Mouse (Mus musculus) T-helper 1 cell (primary cell): ENCODE measurements around the gene Cep68.

Experiments used
- in situ Hi-C: fragments of 300-600 bp; cut with MboI, MseI; formaldehyde crosslinking; loops from one replicate; pipeline ENCODE4 v1.15.1; 2025; ENCODE audit warnings: high pct_unique_total_duplicates

Cep68 gene

DNA sequence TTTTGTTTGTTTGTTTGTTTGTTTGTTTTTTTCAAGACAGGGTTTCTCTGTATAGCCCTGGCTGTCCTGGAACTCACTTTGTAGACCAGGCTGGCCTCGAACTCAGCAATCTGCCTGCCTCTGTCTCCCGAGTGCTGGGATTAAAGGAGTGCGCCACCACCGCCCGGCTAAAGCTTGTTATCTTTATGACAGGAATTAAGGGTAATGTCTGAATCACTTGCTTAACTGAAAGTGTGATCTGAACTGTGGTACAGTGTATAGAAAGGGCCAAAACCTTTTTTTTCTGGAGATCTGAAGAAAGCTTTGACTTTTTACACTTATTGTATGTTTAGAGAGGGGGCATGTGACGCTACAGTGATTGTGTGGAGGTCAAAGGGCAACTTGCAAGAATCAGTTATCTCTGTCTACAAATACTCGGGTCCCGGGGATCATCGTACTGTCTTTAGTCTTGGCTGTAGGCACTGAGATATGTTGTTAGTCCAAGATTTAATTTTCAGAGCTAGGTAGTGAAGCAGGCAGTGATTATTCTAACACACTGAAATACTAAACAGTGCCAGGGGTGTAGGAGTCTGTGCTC lies 44.3 kb downstream of the Cep68 start:
- in situ Hi-C loops: loop anchor here (10.0 kb wide), 1 partner anchor 1190 kb away; the partner anchor contains the start of gene Meis1

DNA sequence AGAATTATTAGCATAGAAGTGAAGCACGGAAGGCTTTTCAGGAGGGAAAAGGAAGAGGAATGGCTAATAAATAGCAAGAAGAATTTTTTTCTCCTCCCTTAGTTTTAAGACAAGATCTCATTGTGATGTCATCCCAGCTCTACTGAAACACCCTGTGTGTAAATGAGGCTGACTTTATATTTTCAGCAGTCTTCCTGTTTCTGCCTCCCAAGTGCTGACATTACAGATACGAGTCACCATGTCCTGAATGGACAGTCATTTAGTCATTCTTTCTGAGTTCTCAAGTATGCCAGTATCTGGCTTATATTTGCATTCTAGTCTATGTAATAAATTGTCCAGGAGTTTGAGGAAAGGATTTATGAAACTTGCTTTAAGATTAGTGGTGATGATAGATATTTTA lies 44.9 kb downstream of the Cep68 start:
- in situ Hi-C loops: loop anchor here (10.0 kb wide), 1 partner anchor 1190 kb away; the partner anchor contains the start of gene Meis1

DNA sequence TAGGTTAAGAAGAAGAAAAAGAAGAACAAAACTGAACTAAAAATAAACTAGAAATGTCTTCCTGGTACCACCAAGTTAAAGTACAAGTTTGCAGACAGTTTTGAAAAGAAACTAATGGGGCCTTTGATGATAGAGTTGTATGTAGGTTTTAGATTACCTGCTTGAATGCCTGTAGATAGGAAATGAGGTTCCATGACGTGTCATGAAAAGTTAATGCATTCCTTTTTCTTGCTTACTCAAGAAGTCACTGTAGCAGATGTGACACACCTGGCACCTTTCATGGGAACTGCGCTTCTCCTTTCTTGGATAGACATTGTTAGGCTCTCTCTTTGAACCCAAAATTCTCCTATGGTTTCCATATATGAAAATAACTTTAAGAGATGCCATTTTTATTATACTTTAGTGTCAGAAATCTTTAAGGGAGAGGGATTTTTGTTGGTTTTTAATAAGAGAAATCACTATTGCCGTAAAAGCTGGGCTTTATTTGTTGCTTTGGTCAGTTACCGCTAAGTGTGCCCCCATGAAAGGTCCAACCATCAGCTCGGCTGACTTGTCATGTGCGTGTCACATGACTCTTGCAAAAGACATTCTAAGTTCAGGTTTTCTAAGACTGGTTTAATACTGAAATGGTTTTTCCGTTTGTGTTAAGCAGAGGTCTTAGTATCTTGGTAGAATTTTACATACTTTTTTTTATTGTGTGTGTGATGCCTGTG lies 46.8 kb downstream of the Cep68 start:
- in situ Hi-C loops: loop anchor here (10.0 kb wide), 1 partner anchor 1188 kb away; the partner anchor contains the start of gene Meis1

DNA sequence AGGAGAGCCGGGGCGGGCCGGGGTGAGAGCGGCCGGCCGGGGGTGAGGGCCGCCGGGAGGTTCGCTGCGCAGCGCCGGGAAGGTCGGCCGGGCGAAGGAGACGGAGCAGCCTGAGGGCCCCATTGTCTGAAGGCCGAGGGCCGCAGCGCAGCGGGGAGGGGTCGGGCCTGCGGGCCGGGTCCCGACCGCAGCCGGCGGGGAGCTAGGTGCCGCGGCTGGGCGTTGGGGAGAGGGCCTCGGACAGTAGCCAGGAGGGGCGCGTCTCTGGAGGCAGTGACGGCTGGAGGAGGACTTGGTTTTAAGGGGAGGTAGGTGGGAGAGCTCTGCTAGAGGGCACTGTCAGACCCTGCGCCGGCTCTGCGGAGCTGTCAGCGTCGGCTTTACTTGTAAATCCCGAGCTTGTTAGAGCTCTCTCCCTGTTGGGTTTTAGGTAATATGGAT lies 47.5 kb downstream of the Cep68 start:
- in situ Hi-C loops: loop anchor here (10.0 kb wide), 1 partner anchor 1187 kb away; the partner anchor contains the start of gene Meis1

DNA sequence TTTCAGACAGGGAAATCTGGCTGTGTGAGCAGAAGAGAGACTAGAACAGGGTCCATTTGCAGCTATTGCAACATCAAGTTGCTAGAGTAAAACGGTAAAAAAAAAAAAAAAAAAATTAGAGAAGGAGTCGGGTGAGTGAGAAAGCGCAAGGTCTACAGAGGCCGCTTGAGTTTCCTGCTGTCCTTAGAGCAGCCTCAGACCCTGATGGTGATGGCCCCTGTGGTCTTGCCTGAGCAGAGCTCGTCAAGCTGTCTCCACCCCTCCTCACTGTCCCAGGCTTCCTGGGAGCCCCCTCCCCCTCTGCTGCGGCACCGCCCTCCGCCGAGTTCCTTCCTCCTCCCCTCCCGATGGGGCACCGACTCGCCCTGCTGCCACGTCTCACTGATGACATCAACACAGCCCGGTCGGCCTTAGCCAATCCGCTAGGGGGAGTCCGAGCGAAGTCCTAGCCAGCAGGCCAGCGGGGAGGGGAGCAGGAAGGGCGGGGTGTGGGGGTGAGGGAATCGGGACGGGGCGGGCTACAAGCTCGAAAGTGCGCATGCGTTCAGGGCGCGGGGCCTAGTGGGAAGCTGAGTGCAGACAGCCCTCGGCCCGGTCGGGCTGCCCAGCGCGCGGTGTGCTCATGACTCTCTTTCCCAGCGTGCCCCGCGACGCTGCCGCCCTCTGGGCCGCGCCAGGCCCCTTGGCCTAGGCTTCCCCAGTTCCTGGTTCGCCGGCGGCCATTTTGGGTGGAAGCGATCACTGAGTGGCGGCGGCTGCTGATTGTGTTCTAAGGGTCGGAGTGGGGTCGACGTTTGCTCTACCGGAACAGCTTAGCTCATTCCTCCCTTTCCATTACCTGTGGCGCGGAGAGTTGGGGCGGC lies 48.3 kb downstream of the Cep68 start, which contains the start of gene Rab1a:
Gene Rab1a, plus strand, starts transcription at position 720 of the 863 bp plus-strand sequence.
- in situ Hi-C loops: loop anchor here (10.0 kb wide), 1 partner anchor 1186 kb away; the partner anchor contains the start of gene Meis1

DNA sequence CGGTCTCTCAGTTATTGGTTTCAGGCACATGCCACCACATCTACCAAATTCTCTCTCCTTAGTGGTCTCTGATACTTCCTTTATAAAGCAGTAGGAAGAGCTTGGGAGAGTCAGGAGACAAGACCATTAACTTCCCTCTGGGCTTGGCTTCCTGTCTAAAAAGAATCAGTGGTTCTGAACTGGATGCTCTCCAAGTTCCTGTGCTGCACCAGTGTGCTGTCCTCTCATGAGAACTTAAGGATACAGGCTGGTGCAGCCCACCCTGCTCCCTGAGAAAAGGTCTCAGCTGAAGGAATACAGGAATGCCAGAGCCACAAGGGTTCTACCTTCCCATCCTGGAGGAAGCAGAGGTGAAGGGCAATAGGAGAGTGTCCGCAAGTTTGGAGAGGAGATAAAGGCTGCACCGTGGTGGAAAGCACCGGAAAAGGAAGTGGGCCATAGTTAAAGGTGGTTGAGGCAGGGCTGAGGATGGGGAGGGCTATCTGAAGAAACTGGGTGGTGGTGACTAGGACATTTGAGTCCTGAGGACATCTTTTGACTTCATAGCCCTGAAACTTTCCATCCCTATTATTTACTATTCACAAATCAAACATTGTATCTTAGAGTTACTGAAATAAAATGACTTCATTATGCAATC lies 56.0 kb downstream of the Cep68 start:
- in situ Hi-C loops: loop anchor here (25.0 kb wide), 1 partner anchor 606 kb away; no protein-coding TSS in a partner anchor

DNA sequence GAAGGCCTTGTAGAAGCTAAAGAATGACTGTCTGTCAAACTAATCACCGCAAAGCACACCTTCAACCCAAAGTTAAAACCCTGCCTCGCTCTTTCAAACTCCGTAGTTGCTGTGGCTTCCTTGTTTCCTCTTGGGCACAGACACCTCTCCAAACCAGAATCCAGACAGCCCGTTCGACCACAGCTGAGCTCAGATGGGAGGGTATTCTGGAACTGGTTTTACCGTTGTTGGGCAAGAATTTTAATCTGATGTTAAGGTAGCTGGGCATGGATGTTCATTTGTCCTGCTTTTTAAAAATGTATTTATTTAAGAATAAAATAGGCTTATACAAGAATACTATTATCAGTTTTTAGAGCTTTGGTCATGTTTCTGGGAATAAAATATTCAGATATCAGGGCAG lies 62.0 kb downstream of the Cep68 start:
- in situ Hi-C loops: loop anchor here (25.0 kb wide), 1 partner anchor 600 kb away; no protein-coding TSS in a partner anchor
